Mouse (Mus musculus) kidney, postnatal 10 days (tissue): ENCODE measurements at regions not wholly inside any gene's neighbourhood (a gene's known extent, or its start where the extent isn't known, plus 50 kb on each side); places are given as distances from the start of the nearest gene placed in this dataset.

Experiments used
- DNase-seq: peaks from one replicate; pipeline ENCODE4 v3.0.0; 2021; ENCODE audit warnings: mixed read lengths

- DNase-seq = no peak
Observed at GRCm38 (mm10) chr13:16762727-16763512, 751.3 kb downstream of the Inhba start.

DNA sequence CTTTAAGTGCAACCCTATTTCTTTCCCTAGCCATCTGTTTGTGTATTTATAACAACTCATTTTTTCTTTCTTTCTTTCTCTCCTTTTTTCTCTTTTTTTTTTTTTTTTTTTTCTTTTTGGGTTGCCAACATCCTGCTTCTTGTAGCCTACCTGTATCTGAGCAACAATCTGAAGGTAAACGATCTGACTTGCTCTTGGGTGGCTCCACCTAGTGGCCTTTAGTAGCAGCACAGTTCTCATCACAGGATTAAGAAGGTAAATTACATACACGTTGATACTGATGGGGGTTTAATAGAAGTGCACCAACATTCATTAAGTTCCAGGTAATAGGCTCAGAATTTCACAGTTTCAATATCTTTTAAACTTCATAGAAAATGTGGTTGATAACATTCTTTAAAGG lies 752.1 kb downstream of the Inhba start:
- DNase-seq = peak; percentile 63

- DNase-seq = no peak
Observed at GRCm38 (mm10) chr13:16769409-16769808, 757.8 kb downstream of the Inhba start.

DNA sequence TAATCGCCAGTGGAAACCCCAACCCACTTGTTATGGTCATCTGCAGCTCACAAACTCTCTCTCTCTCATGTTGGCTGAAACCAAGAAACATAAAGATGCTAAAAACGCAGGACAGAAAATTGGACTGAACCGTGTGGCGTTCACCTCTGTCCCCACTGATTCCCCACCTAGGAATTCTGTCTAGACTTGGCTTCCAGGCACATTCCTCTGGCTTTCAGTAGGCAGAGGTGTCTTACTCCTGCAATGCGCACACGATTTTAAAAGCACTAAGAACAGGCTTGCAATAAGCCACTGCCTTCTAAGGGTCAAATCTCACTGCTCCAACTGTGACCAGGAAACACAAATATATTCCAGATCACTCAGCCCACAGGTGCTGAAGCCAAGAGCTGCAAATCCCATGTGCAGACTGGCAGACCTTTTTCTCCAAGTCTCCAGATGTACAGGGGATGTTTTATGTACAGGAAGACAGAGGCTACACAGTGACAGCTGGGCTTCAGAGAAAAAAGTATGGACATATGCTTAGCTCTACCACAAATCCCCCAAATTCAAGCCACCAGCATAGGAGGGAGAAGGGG lies 758.3 kb downstream of the Inhba start:
- DNase-seq = no peak

- DNase-seq = no peak
Observed at GRCm38 (mm10) chr13:16771845-16772244, 760.2 kb downstream of the Inhba start.

DNA sequence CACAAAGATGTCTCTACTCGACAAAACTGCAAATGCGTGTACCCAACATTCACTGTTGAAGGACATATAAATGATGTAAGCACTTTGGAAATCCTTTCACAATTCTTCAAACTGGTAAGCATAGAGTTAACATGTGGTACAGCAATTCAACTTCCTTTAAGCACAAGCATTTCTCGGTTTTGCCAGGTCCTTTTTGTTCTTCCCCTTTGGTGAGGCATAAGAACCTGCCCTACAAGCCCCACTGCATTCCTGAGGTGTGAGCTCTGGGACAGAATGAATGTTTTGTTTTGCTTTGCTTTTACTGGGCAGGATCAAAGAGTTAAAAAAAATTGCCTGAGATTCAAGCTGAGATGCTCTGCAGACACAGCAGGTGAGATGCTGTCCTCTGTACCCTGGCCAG lies 793.9 kb downstream of the Inhba start:
- peak; percentile 43 for DNase-seq
